Mouse (Mus musculus): ENCODE data around the gene Ace. TPM values are rescaled to one million over a fixed set of nuclear protein-coding genes. Genes with fewer than 3 reads are reported as not detected.

Gene Ace
- polyA plus RNA-seq, 1 experiment, result 9.3 TPM

GRCm38 (mm10) chr11:105955815-105956430 is 11.8 kb upstream of the Ace start:
- no peak for TF ChIP-seq CTCF (IDR thresholded peaks at IDR 0.05; ENCODE audit: extremely low read depth, insufficient read depth, low read length)
- TF ChIP-seq POLR2A (IDR thresholded peaks at IDR 0.05; ENCODE audit: extremely low read depth, insufficient read depth, low read length), result no peak
- Histone ChIP-seq H3K4me3 (ENCODE audit: insufficient read depth, low read length) (no peak overlapping the region), H3K4me1 (ENCODE audit: control insufficient read depth, insufficient read depth, low read length) (peaks cover 5% of the 10 kb centered on the region), H3K27ac (ENCODE audit: insufficient read depth, low read length) (no peak overlapping the region)

- Histone ChIP-seq H3K4me3 (ENCODE audit: insufficient read depth, low read length) (no peak overlapping the region), H3K4me1 (ENCODE audit: control insufficient read depth, insufficient read depth, low read length) (peaks cover 5% of the 10 kb centered on the region), H3K27ac (ENCODE audit: insufficient read depth, low read length) (no peak overlapping the region)
- TF ChIP-seq POLR2A (IDR thresholded peaks at IDR 0.05; ENCODE audit: extremely low read depth, insufficient read depth, low read length) (no peak), CTCF (IDR thresholded peaks at IDR 0.05; ENCODE audit: extremely low read depth, insufficient read depth, low read length) (no peak)
These were observed 10.2 kb upstream of the Ace start for GRCm38 (mm10) chr11:105957501-105957900.

- Histone ChIP-seq H3K4me3 (ENCODE audit: insufficient read depth, low read length) (no peak overlapping the region), H3K27ac (ENCODE audit: insufficient read depth, low read length) (no peak overlapping the region), H3K4me1 (ENCODE audit: control insufficient read depth, insufficient read depth, low read length) (peaks cover 4% of the 10 kb centered on the region)
- TF ChIP-seq CTCF (IDR thresholded peaks at IDR 0.05; ENCODE audit: extremely low read depth, insufficient read depth, low read length), result no peak
- TF ChIP-seq POLR2A (IDR thresholded peaks at IDR 0.05; ENCODE audit: extremely low read depth, insufficient read depth, low read length), result no peak
These were observed 9.2 kb upstream of the Ace start for GRCm38 (mm10) chr11:105958566-105958965.

- Histone ChIP-seq H3K27ac (ENCODE audit: insufficient read depth, low read length) (no peak overlapping the region), H3K4me3 (ENCODE audit: insufficient read depth, low read length) (no peak overlapping the region), H3K4me1 (ENCODE audit: control insufficient read depth, insufficient read depth, low read length) (peaks cover 4% of the 10 kb centered on the region)
- no peak for TF ChIP-seq POLR2A (IDR thresholded peaks at IDR 0.05; ENCODE audit: extremely low read depth, insufficient read depth, low read length)
- TF ChIP-seq CTCF (IDR thresholded peaks at IDR 0.05; ENCODE audit: extremely low read depth, insufficient read depth, low read length), result no peak
These were observed 8.4 kb upstream of the Ace start for GRCm38 (mm10) chr11:105959355-105959754.

- TF ChIP-seq POLR2A (IDR thresholded peaks at IDR 0.05; ENCODE audit: extremely low read depth, insufficient read depth, low read length) (no peak), CTCF (IDR thresholded peaks at IDR 0.05; ENCODE audit: extremely low read depth, insufficient read depth, low read length) (no peak)
- H3K27ac ChIP-seq (ENCODE audit: insufficient read depth, low read length), result no peak overlapping the region
- H3K4me3 ChIP-seq (ENCODE audit: insufficient read depth, low read length), result no peak overlapping the region
- no peaks in the 10 kb centered on the region for H3K4me1 ChIP-seq (ENCODE audit: control insufficient read depth, insufficient read depth, low read length)
These were observed 3.1 kb upstream of the Ace start for GRCm38 (mm10) chr11:105964691-105965090.

- TF ChIP-seq POLR2A (IDR thresholded peaks at IDR 0.05; ENCODE audit: extremely low read depth, insufficient read depth, low read length) (no peak), CTCF (IDR thresholded peaks at IDR 0.05; ENCODE audit: extremely low read depth, insufficient read depth, low read length) (no peak)
- no peak overlapping the region for H3K27ac ChIP-seq (ENCODE audit: insufficient read depth, low read length)
- no peak overlapping the region for H3K4me3 ChIP-seq (ENCODE audit: insufficient read depth, low read length)
- no peaks in the 10 kb centered on the region for H3K4me1 ChIP-seq (ENCODE audit: control insufficient read depth, insufficient read depth, low read length)
These were observed 1.5 kb upstream of the Ace start for GRCm38 (mm10) chr11:105966288-105966687.

GRCm38 (mm10) chr11:105968948-105969347 is 1.2 kb downstream of the Ace start:
- TF ChIP-seq POLR2A (IDR thresholded peaks at IDR 0.05; ENCODE audit: extremely low read depth, insufficient read depth, low read length) (no peak), CTCF (IDR thresholded peaks at IDR 0.05; ENCODE audit: extremely low read depth, insufficient read depth, low read length) (no peak)
- no peak overlapping the region for H3K27ac ChIP-seq (ENCODE audit: insufficient read depth, low read length)
- no peak overlapping the region for H3K4me3 ChIP-seq (ENCODE audit: insufficient read depth, low read length)
- no peaks in the 10 kb centered on the region for H3K4me1 ChIP-seq (ENCODE audit: control insufficient read depth, insufficient read depth, low read length)

- peak; percentile 53 for TF ChIP-seq CTCF (IDR thresholded peaks at IDR 0.05; ENCODE audit: extremely low read depth, insufficient read depth, low read length)
- TF ChIP-seq POLR2A (IDR thresholded peaks at IDR 0.05; ENCODE audit: extremely low read depth, insufficient read depth, low read length), result no peak
- H3K4me3 ChIP-seq (ENCODE audit: insufficient read depth, low read length), result no peak overlapping the region
- no peaks in the 10 kb centered on the region for H3K4me1 ChIP-seq (ENCODE audit: control insufficient read depth, insufficient read depth, low read length)
- H3K27ac ChIP-seq (ENCODE audit: insufficient read depth, low read length), result no peak overlapping the region
These were observed 1.8 kb downstream of the Ace start for GRCm38 (mm10) chr11:105969516-105969915.

- TF ChIP-seq CTCF (IDR thresholded peaks at IDR 0.05; ENCODE audit: extremely low read depth, insufficient read depth, low read length) (no peak), POLR2A (IDR thresholded peaks at IDR 0.05; ENCODE audit: extremely low read depth, insufficient read depth, low read length) (no peak)
- Histone ChIP-seq H3K4me1 (ENCODE audit: control insufficient read depth, insufficient read depth, low read length) (no peaks in the 10 kb centered on the region), H3K4me3 (ENCODE audit: insufficient read depth, low read length) (no peak overlapping the region), H3K27ac (ENCODE audit: insufficient read depth, low read length) (no peak overlapping the region)
These were observed 6.8 kb downstream of the Ace start for GRCm38 (mm10) chr11:105974593-105974992.

- no peak for TF ChIP-seq CTCF (IDR thresholded peaks at IDR 0.05; ENCODE audit: extremely low read depth, insufficient read depth, low read length)
- no peak for TF ChIP-seq POLR2A (IDR thresholded peaks at IDR 0.05; ENCODE audit: extremely low read depth, insufficient read depth, low read length)
- H3K27ac ChIP-seq (ENCODE audit: insufficient read depth, low read length), result no peak overlapping the region
- no peak overlapping the region for H3K4me3 ChIP-seq (ENCODE audit: insufficient read depth, low read length)
- H3K4me1 ChIP-seq (ENCODE audit: control insufficient read depth, insufficient read depth, low read length), result no peaks in the 10 kb centered on the region
These were observed 7.3 kb downstream of the Ace start for GRCm38 (mm10) chr11:105975050-105975449.

Data from cortical plate, adult 2 months (tissue).